Mouse (Mus musculus): ENCODE results near the gene Ccm2.

DNA sequence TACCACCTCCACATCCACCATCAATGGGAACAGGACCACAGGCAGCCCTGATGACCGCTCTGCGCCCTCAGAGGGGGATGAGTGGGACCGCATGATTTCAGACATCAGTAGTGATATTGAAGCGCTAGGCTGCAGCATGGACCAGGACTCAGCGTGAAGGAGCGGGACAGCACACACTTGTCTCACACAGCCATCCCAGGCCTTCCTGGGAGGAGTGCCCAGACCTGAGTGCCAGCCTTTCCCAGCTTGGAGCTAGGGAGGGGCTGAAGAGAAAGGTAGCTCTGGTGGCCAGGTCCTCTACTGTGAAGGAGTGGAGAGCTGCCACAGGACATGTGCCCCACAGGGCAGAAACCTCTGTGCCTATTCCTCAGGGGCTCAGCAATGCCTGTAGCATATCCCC is 49.5 kb downstream of the Ccm2 start:
- TF ChIP-seq CTCF (IDR thresholded peaks at IDR 0.05; ENCODE audit: insufficient read depth, low read length) (no peak), POLR2A (IDR thresholded peaks at IDR 0.05; ENCODE audit: borderline replicate concordance, extremely low read depth, low read depth, low read length) (no peak)

All from lung, adult 2 months (tissue).